Mouse (Mus musculus) lung, adult 18-20 months (tissue): Measurements from ENCODE around the gene Eme1.

Experiments
- DNase-seq, 2 experiments: peaks; one replicate each; pipeline ENCODE4 v3.0.0; 2022; ENCODE audit warnings: mixed read lengths in 2 of 2

Gene Eme1

DNA sequence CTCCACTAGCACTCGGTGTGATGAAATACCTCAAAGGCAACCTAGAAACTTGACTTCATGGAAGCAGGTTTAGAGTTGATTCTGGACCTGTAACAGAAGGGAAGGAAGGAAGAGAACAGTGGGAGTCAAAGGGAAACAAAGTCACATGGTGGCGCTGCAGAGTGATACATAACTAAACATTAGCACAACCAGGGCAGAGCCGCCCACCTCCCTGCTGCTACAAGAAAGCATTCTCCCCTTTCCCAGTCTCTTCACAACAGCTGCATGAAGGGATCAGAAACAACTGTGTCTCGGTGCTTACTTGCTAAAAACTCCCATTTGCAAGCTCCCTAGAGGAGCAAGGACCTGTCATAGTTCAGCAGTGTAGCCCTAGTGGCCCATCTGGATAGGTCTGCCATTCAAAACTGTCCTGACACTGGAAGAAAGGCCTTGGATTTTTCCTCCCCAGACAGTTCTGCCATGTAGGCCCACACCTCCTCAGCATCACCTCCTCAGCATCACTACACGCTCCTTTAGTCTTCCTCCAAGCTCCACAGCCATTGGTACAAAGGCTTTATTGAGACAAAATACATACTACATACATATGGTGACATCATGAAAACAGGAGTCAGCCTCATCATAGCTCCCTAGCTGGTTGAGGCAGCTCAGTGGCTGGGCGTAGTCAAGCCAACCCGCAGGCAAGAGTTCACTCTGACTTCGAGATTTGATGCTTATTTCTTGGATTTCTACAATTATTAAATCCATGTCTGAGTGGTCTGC is 9.1 kb downstream of the Eme1 start:
- DNase-seq = no peak

DNA sequence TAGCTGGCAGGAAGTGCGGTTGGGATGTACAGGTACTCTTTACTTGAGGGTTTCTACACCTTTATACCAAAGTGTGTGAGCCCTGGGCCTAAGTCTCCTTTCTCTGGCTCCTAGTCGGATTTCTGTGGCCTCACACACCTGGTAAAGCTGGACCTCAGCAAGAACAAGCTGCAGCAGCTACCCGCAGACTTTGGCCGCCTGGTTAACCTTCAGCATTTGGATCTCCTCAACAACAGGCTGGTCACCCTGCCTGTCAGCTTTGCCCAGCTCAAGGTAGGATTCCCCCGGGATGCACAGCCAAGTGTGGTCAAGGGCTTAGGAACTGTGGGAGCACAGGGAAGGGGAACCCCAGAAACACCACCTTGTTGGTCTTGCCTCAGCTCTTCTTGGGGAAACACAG is 19.3 kb downstream of the Eme1 start:
- DNase-seq = no peak

DNA sequence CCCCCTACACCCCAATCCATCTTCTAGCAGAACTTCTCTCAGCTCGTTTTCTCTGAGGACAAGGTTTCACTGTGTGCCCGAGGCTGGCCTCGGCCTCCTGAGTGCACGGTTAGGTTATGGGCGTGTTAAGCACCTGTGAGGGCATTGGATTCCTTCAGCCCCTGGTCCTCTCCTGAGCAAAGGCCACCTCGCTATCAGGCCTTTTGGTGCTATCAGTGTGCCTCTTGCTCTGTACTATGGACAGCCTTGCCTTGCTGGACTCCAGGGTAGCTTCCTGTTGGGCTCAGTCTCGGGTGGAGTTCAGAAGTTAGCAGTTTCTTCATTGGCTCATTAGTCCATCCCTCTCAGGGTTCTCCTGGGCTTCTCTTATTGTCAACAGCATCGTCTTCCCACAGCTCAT is 20.8 kb downstream of the Eme1 start:
- DNase-seq = no peak

DNA sequence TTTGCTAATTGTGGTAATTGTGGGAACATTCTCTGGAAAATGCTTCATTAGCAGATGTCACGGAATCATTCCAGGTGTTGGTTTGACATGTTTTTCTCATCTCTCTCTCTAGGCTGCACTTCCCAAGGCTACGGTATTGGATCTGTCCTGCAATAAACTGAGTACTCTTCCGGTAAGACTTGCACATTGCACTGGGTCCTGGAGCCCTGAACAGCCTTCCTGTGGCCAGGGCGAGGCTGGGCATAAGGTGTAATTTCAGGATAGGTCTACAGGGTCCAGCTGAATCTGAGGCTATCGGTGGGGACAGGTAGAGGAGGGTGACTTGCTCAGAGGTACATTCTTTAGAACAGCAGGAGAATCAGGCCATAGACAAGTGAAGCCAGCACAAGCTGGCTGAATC is 21.8 kb downstream of the Eme1 start:
- DNase-seq = no peak

DNA sequence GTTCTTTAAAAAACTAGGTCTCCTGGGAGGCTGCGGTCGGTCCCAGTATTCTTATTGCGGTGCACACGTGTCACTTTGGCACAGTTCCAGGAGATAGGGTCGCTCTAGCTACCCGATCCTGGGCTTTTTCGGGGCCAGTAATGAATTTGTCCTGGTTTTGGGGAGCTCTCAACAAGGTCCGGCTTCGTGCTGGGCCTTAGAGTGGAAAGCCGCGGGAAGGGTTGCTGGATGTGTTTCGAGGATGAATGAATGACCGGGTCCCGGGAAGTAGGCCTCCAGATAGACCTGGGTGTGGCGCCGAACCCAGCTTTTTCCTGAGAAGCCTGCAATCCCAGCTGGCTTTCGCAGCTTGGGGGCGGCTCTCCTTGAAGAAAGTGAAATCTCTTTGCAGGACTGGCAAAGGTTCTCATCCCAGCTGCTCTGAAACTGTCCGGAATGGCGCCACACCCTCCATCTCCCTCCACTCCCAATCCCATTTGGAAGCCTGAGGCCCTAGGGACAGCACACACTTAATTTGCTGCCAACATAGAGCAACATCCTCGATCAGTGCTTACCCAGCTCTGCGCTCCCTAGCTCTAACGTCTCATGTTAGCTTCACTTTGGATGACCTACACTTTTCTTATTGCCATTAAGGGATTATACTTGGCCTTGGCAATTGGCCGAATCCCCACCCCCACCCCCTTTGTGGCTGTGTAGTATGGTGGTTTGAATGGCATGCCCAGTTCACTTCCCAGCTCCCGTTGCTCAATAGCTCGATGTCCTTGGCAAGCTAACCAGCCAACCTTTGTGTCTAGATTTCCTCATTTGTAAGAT is 23.4 kb downstream of the Eme1 start:
- DNase-seq = peak; percentile 47 to 62

DNA sequence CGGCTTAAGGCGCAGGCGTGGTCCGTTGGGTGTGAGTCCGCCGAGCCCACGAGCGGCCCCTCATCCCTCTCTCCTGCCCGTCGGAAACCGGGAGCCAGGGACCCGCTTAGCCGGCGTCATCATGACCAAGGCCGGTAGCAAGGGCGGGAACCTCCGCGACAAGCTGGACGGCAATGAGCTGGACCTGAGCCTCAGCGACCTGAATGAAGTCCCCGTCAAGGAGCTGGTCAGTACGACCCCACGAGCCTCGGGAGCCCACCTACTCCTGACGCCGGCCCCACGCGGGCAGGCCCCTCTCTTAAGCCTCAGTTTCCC is 23.9 kb downstream of the Eme1 start:
- no peak for DNase-seq

DNA sequence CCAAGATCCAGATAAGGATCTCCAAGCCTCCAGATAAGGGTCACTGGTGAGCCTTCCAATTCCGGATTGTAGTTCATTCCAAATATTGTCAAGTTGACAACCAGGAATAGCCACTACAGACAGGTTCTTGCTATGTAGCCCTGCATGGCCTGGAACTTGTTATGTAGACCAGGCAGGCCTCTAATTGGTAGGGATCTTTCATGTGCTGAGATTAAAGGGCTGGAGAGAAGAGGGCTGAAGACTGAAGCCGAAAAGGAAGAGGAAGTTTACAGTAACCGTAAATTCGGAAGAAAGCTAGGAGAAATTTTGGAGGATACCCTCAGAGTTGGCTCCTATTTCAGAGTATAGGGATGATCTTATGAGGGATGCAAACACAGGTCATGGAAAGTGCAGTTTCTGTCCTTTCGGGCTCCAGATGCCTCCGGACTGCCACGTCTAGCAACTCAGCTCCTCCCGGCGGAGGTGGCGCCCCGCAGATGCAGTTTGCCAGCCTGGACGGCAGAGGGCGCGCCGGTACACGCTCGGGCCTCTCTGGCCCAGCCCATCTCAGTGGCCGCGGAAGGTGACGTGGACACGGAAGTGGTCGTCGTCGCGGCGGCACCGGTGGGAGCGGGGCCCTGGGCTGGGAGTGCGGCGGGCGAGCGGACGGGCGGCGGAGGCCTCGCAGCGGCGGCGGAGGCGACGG is 24.4 kb downstream of the Eme1 start, which contains the start of gene Lrrc59:
Lrrc59 (plus strand) TSS at position 569 of the 685 bp plus-strand sequence.
- DNase-seq = peak; percentile 93 to 95

DNA sequence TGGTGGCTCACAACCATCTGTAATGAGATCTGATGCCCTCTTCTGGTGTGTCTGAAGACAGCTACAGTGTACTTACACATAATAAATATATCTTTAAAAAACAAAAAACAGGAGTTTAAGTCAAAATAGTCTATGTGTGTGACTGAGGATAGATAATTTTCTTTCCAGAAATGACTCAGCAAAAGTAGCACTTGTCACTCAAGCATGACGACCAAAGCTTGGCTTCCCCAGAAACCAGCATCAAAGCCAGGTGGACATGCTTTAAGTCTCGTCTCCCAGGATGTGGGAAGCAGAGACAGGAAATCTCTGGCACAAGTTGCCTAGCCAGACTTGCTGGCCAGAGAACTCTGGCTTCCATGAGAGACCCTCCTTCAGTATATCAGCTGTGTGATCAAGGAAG is 31.6 kb downstream of the Eme1 start:
- DNase-seq = no peak

DNA sequence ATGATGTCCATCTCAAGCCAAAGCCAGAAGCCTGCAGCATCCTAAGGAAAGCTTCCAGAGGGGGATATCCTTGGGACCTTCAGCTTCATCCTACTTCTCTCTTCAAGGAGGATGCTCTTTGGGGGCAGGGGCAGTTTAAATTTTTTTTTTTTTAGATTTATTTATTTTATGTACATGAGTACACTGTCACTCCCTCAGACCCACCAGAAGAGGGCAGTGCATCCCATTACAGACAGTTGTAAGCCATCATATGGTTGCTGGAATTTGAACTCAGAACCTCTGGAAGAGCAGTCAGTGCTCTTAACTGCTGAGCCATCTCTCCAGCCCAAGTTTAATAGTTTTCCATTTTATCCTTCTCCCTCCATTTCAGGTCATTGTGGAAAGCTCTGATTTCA is 32.3 kb downstream of the Eme1 start:
- no peak for DNase-seq

DNA sequence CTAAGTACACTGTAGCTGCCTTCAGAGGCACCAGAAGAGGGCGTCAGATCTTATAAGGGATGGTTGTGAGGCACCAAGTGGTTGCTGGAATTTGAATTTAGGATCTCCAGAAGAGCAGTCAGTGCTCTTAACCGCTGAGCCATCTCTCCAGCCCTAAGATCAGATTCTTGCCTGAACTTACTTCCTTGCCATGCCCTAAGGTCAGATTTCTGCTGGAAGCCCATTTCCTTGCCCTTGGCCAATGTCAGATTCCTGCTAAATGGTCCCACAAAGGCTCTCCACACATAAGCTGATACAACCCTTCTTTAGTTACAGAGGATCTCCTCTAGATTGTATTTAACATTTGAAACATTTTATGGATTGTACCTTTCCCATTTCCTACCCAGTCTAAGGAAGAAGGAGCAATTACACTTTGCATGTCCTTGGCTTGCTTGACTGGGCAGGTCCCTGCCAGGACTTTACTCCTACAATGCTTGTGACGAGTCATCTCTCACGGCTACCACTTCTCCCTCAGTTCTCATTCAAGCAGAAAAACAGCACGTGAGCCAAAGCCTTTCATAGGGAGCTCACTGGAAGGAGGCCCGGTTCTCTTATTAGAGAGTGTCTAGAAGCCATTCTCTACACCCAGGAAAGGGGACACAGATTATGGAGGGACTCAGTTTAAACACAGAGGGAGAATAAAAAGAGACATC is 32.9 kb downstream of the Eme1 start:
- no peak for DNase-seq

DNA sequence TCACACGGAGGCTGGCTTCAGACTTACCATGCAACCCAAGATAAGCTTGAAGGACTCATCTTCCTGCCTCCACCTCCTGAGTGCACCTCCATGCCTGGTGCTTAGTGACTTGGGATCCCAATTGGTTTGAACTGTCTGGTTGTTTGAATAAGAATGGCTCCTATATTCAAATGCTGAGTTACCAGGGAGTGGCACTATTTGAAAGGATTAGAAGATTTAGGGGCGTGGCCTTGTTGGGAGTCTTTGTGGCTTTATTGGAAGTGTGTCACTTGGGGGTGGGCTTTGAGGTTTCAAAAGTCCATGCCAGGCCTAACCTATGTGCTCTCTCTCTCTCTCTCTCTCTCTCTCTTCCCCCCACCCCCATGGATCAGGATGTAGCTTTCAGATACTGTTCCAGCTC is 36.1 kb downstream of the Eme1 start:
- DNase-seq = no peak

DNA sequence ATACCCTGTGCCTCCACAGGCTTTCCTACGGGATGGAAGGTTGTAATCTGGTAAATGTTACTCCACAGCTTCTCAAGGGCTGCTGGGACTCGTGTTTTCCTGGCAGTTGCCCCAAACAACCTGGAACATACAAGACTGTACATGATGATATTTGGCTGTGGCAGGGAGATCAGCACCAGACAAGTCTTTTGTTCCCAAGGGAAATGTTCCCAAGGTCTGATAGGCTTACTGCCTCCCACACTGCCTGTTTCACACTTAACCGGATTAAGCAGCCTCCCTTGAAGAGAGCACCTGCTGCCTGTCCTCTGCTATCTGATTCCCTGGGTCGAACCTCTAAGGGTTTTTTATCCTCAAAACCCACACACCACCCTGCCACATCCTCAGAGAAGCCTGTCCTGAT is 38.3 kb downstream of the Eme1 start:
- DNase-seq = no peak

DNA sequence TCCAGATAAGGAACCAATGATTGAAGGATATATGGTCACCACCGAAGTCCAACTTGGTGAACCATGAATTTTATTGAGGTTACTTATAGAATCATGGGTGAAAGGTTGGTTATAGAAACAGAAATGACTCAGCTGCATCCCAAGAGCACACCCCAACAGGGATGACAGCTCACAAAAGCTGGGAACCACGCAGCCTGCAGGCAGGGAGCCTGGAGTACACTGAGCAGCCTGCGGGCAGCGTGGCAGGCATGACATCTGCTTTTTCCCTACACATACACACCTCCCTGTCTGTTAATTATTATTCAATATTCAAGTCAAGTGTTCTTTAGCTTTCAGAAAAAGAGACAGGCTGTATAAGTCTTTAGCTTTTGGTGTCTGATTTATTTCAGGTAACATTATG is 39.2 kb downstream of the Eme1 start:
- DNase-seq = no peak

DNA sequence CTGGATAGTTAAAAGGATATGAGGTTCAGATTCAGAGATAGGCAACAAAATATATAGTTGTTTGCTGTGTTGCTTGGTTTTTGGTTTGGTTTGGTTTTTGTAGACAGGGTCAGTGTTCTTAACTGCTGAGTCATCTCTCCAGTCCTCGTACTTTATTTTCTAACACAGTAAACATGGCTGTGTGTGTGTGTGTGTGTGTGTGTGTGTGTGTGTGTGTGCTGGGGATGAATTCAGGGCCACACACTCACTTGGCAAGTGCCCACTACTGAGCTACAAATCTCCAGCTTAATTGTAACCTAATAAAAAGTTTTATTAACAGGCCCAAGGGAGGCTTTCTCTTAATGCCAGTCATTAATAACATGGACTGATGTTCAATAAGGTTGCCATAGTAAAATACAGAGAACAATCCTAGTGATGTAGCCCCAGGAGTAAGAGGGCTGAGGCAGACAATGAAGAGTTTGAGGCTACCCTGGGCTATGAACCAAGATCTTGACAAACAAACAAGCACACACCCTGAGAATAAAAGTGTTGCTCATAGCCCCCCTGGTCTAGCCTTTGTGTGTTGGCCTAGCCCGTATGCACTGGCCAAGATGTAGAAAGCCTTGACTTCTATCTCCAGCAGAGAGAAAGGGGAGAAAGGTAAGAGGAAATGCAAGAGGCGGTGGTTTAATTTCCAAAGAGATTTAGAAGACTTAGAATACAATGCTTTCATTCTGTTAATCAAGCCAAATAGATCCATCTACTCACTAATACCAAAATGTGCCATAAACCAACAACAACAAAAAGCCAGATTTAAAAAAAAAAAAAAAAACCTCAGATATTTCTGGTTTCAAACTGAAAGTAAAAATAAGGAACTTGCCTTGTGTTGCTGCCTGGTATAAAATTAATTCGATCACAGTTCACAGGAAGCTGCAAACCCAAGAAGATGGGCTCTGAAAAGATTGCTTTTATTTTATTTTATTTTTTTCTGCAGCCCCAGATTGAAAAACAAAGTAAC is 42.7 kb downstream of the Eme1 start:
- DNase-seq = no peak

DNA sequence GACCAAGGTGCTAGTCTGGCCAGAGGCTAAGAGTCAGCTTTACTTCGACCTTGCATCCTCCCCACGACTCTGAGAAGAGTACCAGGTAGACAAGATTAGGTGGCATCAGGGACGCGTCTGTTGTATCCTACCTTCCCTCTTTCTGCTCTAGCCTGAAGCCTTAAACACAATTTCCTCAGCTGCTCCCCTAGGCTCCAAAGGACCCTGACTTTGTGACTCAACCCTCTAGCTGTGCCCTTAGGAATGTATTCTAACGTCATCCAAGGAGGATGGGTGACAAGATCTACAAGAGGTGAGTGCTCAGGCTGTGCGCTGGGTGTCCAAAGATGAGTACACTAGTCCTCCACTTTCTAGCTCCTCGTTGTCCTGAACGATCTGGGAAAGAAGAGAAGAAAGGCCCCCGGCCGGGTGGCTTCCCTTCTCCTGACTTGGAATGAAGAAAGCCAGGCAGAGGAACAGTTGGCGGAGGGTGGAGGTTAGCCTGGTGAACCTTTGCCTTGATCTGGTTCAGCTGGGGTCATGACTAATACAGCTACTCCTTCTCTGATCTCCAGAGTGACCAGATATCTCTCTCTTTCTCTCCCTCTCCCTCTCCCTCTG is 51.3 kb downstream of the Eme1 start:
- no peak for DNase-seq

DNA sequence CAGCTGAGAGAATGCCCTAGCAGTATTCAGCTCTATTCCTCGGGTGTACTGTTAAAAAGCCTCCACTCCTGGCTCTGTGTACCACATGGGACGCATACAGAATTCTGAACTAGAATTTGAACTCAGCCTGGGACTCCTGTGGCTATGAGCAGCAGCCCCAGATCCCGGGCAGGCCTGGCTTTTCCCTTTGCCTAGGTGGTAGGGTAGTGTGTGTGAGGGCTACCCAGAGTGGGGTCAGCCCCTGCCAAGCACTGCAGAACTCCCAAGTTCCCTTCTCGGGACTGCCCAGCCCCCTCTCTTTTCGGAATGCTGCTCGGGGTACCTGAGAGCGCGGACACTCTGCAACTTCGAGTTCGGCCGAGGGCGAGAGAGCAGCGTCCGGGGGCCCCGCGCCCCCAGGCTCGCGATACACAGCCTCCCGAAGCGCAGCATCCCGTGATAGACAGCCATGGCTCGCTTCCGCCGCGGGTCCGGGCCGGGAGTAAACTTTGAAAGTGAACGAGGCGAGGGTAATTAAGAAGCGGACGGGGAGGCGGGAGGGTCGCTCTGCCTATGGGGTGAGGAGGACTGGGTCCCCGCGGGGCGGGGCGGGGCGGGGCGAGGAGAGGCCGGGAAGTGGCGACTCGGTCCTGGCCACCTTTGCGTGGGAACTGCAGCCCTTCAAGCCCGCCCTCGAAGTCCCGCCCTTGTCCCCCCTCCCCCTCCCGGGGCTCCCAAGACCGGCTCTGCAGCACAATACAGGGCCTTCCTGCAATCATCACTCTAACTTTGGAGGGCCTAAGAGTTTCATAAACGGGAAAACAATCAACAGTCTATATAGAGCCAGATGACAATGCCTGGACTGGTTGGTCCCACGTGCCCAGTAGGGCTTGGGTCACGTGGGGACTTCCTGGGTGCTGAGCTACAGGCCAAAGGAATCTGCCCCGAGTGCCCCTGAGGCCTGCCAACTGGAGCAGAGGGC is 52.2 kb downstream of the Eme1 start, which contains the start of gene Acsf2:
Acsf2 (minus strand) TSS at position 551 of the 961 bp plus-strand sequence.
- peak; percentile 89 to 91 for DNase-seq

DNA sequence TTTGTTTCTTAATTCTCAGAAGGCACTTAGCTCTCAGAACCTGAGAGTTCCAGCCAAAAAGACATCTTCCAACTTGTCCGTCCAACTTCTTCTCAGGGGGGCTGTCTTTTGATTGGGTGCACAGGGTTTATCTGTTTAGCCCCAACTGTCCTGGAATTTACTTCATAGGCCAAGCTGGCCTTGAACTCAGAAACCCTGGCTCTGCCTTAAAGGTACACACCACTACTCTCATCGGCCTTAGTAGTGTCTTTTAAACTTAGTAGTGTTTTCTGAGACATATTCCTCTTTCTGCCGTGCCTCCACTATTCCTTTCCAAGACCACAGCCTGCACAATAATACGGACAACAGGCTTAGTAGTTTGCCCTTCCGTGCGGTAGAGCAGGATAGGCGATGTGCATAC is 53.3 kb downstream of the Eme1 start:
- DNase-seq = no peak

DNA sequence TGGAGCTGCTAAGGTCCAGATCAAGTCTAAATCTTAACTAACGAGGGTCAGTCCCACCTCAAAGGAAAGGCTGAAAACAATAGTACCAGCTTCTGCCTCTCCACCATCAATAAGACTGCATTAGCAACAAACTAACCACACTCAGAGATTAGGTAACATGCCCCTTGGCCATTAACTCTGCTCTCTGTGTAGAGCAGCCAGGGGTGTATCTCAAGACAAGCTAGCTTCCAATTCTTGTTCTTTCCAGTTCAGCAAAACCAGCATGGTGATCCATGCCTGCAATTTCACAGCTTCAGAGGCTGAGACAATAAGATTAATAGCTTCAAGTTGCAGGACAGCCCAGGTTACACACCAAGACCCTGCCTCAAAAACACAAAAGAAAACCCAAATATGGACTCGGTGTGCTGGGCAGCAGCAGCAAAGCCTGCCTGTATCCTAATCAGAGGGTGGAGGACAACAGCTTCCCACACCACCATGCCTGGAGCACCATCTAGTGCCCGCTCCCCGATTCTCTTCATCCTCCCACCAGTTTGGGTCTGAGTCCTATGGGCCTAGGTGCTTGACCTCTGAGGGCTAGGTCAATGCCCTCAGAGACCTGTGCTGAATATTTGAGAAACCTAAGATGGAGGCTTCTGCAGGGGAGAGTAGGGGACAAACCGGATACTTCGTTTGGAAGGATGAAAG is 55.2 kb downstream of the Eme1 start:
- no peak for DNase-seq

DNA sequence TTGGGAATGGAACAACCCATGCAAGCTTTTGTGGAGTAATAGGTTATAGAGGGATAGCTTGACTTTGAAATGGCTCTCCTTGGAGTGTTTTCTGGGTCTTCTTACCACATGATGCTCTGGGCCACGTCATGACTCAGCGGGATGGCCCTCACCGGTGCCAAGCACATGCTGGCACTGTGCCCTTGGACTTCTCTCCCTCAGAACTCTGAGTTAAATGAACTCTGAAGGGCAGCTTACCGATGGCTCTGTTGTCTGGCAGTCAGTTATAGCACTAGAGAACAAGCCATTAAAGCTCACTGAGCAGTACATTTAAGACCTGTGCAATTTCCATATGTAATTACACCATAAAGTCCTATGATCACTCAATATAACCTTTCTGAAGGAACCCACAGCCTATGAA is 56.4 kb downstream of the Eme1 start:
- DNase-seq = peak; percentile 20 to 33
